Mouse (Mus musculus) megakaryocyte progenitor cell, adult 5-6 weeks (primary cell): ENCODE results near the gene Rpl36a-ps1. TPM values are rescaled to one million over a fixed set of nuclear protein-coding genes. Genes with fewer than 3 reads are reported as not detected.

ENCODE experiments used
- ATAC-seq: replicated peaks from 2 replicates; pipeline ENCODE4 v1.8.0; 2016; ENCODE audit warnings: mild to moderate bottlenecking, moderate TSS enrichment, inconsistent platforms; ENCODE audit not compliant: poor library complexity
- total RNA-seq, 2 experiments: library from RNA; stranded (forward) in 1 of 2; stranded (reverse) in 1 of 2; fragments of 157-497, 149-512 nt in 1 of 2; fragments of 200-1000 nt in 1 of 2; gene quantifications; 2 replicates each; pipeline versions ENCODE4 v1.2.3 to v1.2.4; 2015 to 2017

Rpl36a-ps1 gene
- total RNA-seq, 2 experiments from 2014 or later = 14.5 to 40.1 TPM

DNA sequence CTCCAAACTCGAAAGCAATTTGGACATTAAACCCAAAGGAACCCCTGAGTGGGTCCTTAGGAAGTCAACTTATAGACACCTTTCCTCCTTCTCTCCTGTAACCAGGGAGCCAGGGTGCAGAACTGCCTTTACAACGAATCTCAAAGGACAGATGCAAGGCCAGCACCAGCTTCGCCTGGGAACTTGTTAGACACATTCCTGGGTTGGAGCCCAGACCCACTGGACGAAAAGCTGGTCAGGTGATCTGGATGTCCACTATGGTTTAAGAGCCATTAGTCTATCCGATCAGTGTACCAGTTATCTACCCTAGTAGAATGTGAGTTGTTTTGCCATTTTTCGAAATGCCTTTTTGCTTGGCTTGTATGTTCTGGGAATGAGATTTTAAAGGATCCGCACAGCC lies 41.7 kb downstream of the Rpl36a-ps1 start:
- ATAC-seq = no peak

DNA sequence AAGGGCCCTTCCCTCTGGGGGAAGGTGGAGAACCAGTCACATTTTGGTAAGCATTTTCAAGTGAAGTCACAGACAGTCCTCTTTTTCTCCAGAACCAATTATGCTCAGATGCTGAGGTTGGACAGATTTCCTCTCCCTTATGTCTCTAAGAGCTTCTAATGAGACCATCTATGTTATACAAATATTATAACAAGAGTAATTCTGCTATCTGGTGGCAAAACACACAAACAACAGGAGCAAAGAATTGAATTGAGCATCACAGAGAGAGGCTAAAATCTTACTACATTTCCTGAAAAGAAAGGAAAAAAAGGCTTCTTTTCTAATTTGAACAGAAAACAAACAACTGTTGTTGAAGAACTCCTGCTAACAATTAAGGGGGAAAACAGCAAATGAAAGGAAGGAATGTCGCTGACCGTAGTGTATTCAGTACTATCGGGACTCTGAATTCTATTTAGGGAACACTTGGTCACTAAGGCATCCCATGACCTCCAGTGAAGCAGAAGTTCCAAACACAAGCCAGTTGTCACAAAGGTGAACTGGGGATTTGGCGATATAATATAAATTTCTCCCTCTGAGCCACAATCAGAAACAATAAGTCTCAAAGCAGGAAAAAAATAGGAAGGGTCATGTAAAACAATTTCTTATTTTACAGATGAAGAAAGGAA lies 42.4 kb downstream of the Rpl36a-ps1 start:
- no peak for ATAC-seq

Other genes with a start within 250 kb of the Rpl36a-ps1 start
- gene Mzt1, start 51.8 kb upstream of the Rpl36a-ps1 start, total RNA-seq (2015) = 80.3 and 85.5 TPM in 2 replicates
- 34.1 and 39.4 TPM in 2 replicates for gene Mzt1, start 51.8 kb upstream of the Rpl36a-ps1 start, total RNA-seq (2017)
- gene Bora, start 51.9 kb upstream of the Rpl36a-ps1 start, total RNA-seq (2015) = 46.1 and 53.0 TPM in 2 replicates
- 45.9 and 56.2 TPM in 2 replicates for gene Bora, start 51.9 kb upstream of the Rpl36a-ps1 start, total RNA-seq (2017)
- 21.5 and 30.9 TPM in 2 replicates for gene Pibf1, start 105.1 kb upstream of the Rpl36a-ps1 start, total RNA-seq (2015)
- 38.4 and 40.8 TPM in 2 replicates for gene Pibf1, start 105.1 kb upstream of the Rpl36a-ps1 start, total RNA-seq (2017)
- gene Dis3, start 105.5 kb upstream of the Rpl36a-ps1 start, total RNA-seq (2015) = 47.7 and 52.3 TPM in 2 replicates
- 60.2 and 77.1 TPM in 2 replicates for gene Dis3, start 105.5 kb upstream of the Rpl36a-ps1 start, total RNA-seq (2017)